Mouse (Mus musculus) liver, adult 2 months (tissue): Measurements from ENCODE around the gene Bbs2.

Experiments
- CTCF ChIP-seq: fragments of 200-500 bp; IDR thresholded peaks from 2 replicates; pipeline ENCODE4 v1.5.1; 2011; ENCODE audit warnings: low read depth, low read length, control low read depth
- POLR2A ChIP-seq: fragments of 200-500 bp; IDR thresholded peaks from 2 replicates; pipeline ENCODE4 v1.6.1; 2011; ENCODE audit warnings: low read length, control low read depth; ENCODE audit not compliant: insufficient read depth; ENCODE audit errors: extremely low read depth

- TF ChIP-seq CTCF (peak; percentile 23; the same call in 1 of the 2 replicates), POLR2A (peak; percentile 85)
Observed at GRCm38 (mm10) chr8:94098081-94098974, at the start of gene Bbs2.
